Mouse (Mus musculus) brain, embryonic 14.5 days (tissue): ENCODE results near the gene Pcbp4.

Source experiments
- CTCF ChIP-seq: fragments of 200-500 bp; IDR thresholded peaks from 2 replicates; pipeline ENCODE4 v1.5.1; 2012; ENCODE audit warnings: inconsistent platforms, mild to moderate bottlenecking, moderate library complexity, borderline replicate concordance; ENCODE audit not compliant: insufficient read depth, insufficient read length; ENCODE audit errors: extremely low read depth
- POLR2A ChIP-seq: fragments of 200-500 bp; IDR thresholded peaks from 2 replicates; pipeline ENCODE4 v1.6.1; 2012; ENCODE audit warnings: mild to moderate bottlenecking, inconsistent platforms, borderline replicate concordance; ENCODE audit not compliant: poor library complexity, insufficient read depth, insufficient read length, severe bottlenecking; ENCODE audit errors: extremely low read depth

DNA sequence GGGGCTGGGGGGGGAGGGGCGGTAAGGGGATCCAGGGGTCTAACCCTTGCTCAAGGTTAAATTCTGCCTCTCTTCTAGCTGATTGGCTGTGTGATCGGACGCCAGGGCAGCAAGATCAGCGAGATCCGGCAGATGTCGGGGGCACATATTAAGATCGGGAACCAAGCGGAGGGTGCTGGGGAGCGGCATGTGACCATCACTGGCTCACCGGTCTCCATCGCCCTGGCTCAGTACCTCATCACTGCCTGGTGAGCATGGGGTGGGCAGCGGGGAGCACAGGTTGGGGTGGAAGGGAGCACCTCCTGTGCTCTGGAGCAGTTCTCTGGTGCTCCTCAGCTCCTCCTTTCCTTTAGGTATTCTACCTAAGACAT is 9.3 kb downstream of the Pcbp4 start:
- TF ChIP-seq CTCF, result no peak
- TF ChIP-seq POLR2A, result no peak
